Mouse (Mus musculus): ENCODE measurements at regions not wholly inside any gene's neighbourhood (a gene's known extent, or its start where the extent isn't known, plus 50 kb on each side); places are given as distances from the start of the nearest gene placed in this dataset.

GRCm38 (mm10) chr6:51702456-51703171, 178.9 kb downstream of the Snx10 start:
- no peaks in the 10 kb centered on the region for H3K36me3 ChIP-seq (ENCODE audit: control insufficient read depth, insufficient read depth)
- no peaks in the 10 kb centered on the region for H3K27me3 ChIP-seq (ENCODE audit: control insufficient read depth, insufficient read depth, insufficient read length)
- H3K79me2 ChIP-seq (ENCODE audit: control insufficient read depth, insufficient read depth), result no peaks in the 10 kb centered on the region
- no peak overlapping the region for H3ac ChIP-seq (ENCODE audit: control insufficient read depth, insufficient read length)
- no peak overlapping the region for H3K4me2 ChIP-seq (ENCODE audit: low read depth)
- H3K4me3 ChIP-seq, result no peak overlapping the region
- TF ChIP-seq POLR2A (IDR thresholded peaks at IDR 0.05; ENCODE audit: insufficient read length, low read depth) (no peak), CEBPB (IDR thresholded peaks at IDR 0.05; ENCODE audit: insufficient read depth, poor library complexity, severe bottlenecking) (no peak), POLR2AphosphoS2 (IDR thresholded peaks at IDR 0.05; ENCODE audit: insufficient read length, low read depth) (no peak)

DNA sequence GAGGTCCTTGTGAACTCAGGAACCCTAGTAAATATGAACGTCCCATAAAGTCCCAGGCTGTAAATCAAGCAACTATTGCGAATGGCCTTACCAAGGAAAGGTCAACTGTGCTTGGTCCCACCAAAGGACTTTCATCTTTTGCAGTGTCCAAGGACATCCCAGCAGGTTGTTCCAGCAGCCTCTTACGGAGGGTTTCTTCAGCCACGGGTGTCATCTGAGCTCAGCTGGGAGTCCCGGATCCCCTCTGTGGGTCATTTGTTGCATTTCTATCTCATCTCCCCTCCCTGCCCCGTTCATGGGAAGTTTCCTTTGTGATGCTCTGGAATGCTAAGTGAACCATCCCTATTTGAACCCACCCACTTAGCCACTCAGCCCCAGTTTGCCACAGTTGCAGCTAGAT, 184.3 kb downstream of the Snx10 start:
- H3K79me2 ChIP-seq (ENCODE audit: control insufficient read depth, insufficient read depth), result no peaks in the 10 kb centered on the region
- H3K36me3 ChIP-seq (ENCODE audit: control insufficient read depth, insufficient read depth), result no peaks in the 10 kb centered on the region
- H3K4me3 ChIP-seq, result no peak overlapping the region
- peak overlapping the region; percentile 49 for H3K4me2 ChIP-seq (ENCODE audit: low read depth)
- no peak overlapping the region for H3ac ChIP-seq (ENCODE audit: control insufficient read depth, insufficient read length)
- H3K27me3 ChIP-seq (ENCODE audit: control insufficient read depth, insufficient read depth, insufficient read length), result no peaks in the 10 kb centered on the region
- TF ChIP-seq TCF12 (IDR thresholded peaks at IDR 0.05; ENCODE audit: insufficient read depth, poor library complexity, severe bottlenecking) (no peak), CEBPB (IDR thresholded peaks at IDR 0.05; ENCODE audit: insufficient read depth, poor library complexity, severe bottlenecking) (no peak), POLR2AphosphoS2 (IDR thresholded peaks at IDR 0.05; ENCODE audit: insufficient read length, low read depth) (no peak), MYOD1 (IDR thresholded peaks at IDR 0.05; ENCODE audit: control insufficient read depth in 1 of 3, insufficient read length in 2 of 3, low read depth in 2 of 3) (no peak), SRF (IDR thresholded peaks at IDR 0.05; ENCODE audit: control insufficient read depth, insufficient read length, low read depth) (no peak), MAX (IDR thresholded peaks at IDR 0.05; ENCODE audit: low read depth) (no peak), TCF3 (IDR thresholded peaks at IDR 0.05; ENCODE audit: insufficient read length, low read depth) (no peak)

DNA sequence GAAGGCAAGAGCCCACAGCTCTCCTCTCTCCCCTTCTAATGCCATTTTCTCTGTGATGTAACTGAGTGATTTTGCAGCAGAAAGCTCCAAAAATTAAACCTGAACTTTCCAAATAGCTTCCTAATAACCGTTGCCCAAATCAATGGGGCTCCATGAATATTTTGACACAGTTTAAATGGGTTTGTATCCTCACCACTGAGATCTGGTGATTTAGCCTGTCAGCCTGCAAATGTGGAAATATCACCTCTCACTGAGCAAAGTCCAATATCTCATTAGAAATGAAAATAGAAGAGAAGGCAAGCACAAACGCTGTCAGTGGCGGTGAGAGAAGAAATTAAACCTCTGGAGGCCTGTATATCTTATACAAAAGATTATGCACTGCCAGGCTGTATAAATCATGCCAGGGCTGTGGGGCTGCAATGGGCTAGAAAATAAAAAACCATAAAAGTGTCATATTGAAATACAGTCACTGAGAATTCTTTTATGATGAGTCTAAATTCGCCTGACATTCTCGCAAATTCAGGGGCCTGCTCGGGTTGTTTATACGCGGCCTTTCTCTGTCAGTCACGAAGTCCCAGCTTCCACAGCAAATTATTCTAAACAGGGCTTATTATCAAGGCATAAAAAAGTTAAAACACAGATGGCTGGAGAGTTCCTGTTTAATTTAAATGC, 185.1 kb downstream of the Snx10 start:
- no peaks in the 10 kb centered on the region for H3K27me3 ChIP-seq (ENCODE audit: control insufficient read depth, insufficient read depth, insufficient read length)
- H3K36me3 ChIP-seq (ENCODE audit: control insufficient read depth, insufficient read depth), result no peaks in the 10 kb centered on the region
- TF ChIP-seq USF1 (IDR thresholded peaks at IDR 0.05; ENCODE audit: low read depth), result no peak
- TF ChIP-seq TCF12 (IDR thresholded peaks at IDR 0.05; ENCODE audit: insufficient read depth, poor library complexity, severe bottlenecking), result no peak
- TF ChIP-seq MYOD1 (IDR thresholded peaks at IDR 0.05; ENCODE audit: control insufficient read depth in 1 of 3, insufficient read length in 2 of 3, low read depth in 2 of 3), result no peak
- TF ChIP-seq CEBPB (IDR thresholded peaks at IDR 0.05; ENCODE audit: insufficient read depth, poor library complexity, severe bottlenecking), result 0 out of 2 replicates have a peak, but pooled peaks have one; percentile 4
- no peak overlapping the region for H3K4me3 ChIP-seq
- no peak overlapping the region for H3ac ChIP-seq (ENCODE audit: control insufficient read depth, insufficient read length)
- H3K79me2 ChIP-seq (ENCODE audit: control insufficient read depth, insufficient read depth), result no peaks in the 10 kb centered on the region
- H3K4me2 ChIP-seq (ENCODE audit: low read depth), result peak overlapping the region; percentile 49

DNA sequence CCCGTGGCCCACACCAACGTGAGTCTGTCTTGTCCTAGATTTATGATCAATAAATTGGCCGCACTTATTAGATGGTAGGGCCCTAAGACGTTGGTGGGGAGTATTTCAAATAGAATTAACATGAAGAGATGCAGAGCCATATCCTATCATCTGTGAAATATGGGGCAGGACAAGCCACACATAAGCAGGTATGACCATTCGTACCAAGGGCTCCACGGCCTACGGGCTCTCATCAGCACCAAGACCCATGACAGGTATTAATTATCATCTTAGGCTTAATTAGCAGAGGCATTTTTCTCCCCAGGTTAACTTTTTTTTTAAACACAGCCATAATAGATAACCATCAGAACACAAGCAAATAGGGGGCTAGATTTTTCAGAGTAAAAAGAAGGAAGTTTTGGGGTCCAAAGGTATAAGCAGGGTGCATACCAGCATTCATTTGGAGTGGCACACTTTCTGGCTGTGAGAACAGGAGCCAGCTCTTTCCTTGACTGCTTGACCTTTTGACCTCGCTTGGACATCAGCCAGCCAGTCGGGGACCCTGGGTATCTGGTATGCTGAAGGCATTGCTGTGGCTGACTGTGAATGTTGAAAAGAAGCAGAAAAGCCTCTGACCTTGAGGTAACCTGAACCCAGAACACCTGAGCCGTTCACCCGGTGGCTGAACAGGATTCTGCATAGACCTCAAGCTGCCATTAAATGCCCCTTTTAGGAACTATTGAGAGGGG, 185.8 kb downstream of the Snx10 start:
- TF ChIP-seq E2F4 (IDR thresholded peaks at IDR 0.05; ENCODE audit: insufficient read depth) (no peak), TCF12 (IDR thresholded peaks at IDR 0.05; ENCODE audit: insufficient read depth, poor library complexity, severe bottlenecking) (no peak), MAX (IDR thresholded peaks at IDR 0.05; ENCODE audit: low read depth) (no peak), CEBPB (IDR thresholded peaks at IDR 0.05; ENCODE audit: insufficient read depth, poor library complexity, severe bottlenecking) (no peak), POLR2A (IDR thresholded peaks at IDR 0.05; ENCODE audit: insufficient read length, low read depth) (no peak), MYOG (IDR thresholded peaks at IDR 0.05; ENCODE audit: control insufficient read depth in 1 of 3, insufficient read depth in 1 of 3, insufficient read length in 2 of 3, low read depth in 2 of 3) (no peak), TCF3 (IDR thresholded peaks at IDR 0.05; ENCODE audit: insufficient read length, low read depth) (no peak), REST (IDR thresholded peaks at IDR 0.05; ENCODE audit: insufficient read depth, insufficient read length) (no peak), MYOD1 (IDR thresholded peaks at IDR 0.05; ENCODE audit: control insufficient read depth in 1 of 3, insufficient read length in 2 of 3, low read depth in 2 of 3) (no peak), SRF (IDR thresholded peaks at IDR 0.05; ENCODE audit: control insufficient read depth, insufficient read length, low read depth) (no peak), POLR2AphosphoS2 (IDR thresholded peaks at IDR 0.05; ENCODE audit: insufficient read length, low read depth) (no peak), USF1 (IDR thresholded peaks at IDR 0.05; ENCODE audit: low read depth) (no peak)
- no peaks in the 10 kb centered on the region for H3K79me2 ChIP-seq (ENCODE audit: control insufficient read depth, insufficient read depth)
- peak overlapping the region; percentile 31 for H3K4me2 ChIP-seq (ENCODE audit: low read depth)
- no peaks in the 10 kb centered on the region for H3K27me3 ChIP-seq (ENCODE audit: control insufficient read depth, insufficient read depth, insufficient read length)
- H3K4me3 ChIP-seq, result no peak overlapping the region
- no peaks in the 10 kb centered on the region for H3K36me3 ChIP-seq (ENCODE audit: control insufficient read depth, insufficient read depth)
- H3ac ChIP-seq (ENCODE audit: control insufficient read depth, insufficient read length), result no peak overlapping the region

GRCm38 (mm10) chr6:51710153-51710552, 186.5 kb downstream of the Snx10 start:
- Histone ChIP-seq H3K27me3 (ENCODE audit: control insufficient read depth, insufficient read depth, insufficient read length) (no peaks in the 10 kb centered on the region), H3K79me2 (ENCODE audit: control insufficient read depth, insufficient read depth) (no peaks in the 10 kb centered on the region), H3ac (ENCODE audit: control insufficient read depth, insufficient read length) (no peak overlapping the region), H3K4me2 (ENCODE audit: low read depth) (no peak overlapping the region), H3K36me3 (ENCODE audit: control insufficient read depth, insufficient read depth) (no peaks in the 10 kb centered on the region), H3K4me3 (no peak overlapping the region)
- no peak for TF ChIP-seq CEBPB (IDR thresholded peaks at IDR 0.05; ENCODE audit: insufficient read depth, poor library complexity, severe bottlenecking)
- TF ChIP-seq MAX (IDR thresholded peaks at IDR 0.05; ENCODE audit: low read depth), result no peak
- no peak for TF ChIP-seq POLR2AphosphoS2 (IDR thresholded peaks at IDR 0.05; ENCODE audit: insufficient read length, low read depth)
- TF ChIP-seq USF1 (IDR thresholded peaks at IDR 0.05; ENCODE audit: low read depth), result no peak
- TF ChIP-seq POLR2A (IDR thresholded peaks at IDR 0.05; ENCODE audit: insufficient read length, low read depth), result no peak
- no peak for TF ChIP-seq MYOD1 (IDR thresholded peaks at IDR 0.05; ENCODE audit: control insufficient read depth in 1 of 3, insufficient read length in 2 of 3, low read depth in 2 of 3)
- TF ChIP-seq TCF12 (IDR thresholded peaks at IDR 0.05; ENCODE audit: insufficient read depth, poor library complexity, severe bottlenecking), result no peak
- no peak for TF ChIP-seq TCF3 (IDR thresholded peaks at IDR 0.05; ENCODE audit: insufficient read length, low read depth)
- TF ChIP-seq SRF (IDR thresholded peaks at IDR 0.05; ENCODE audit: control insufficient read depth, insufficient read length, low read depth), result no peak

Measured in myocyte (in vitro differentiated cells).